Mouse (Mus musculus) liver, postnatal 0 days (tissue): ENCODE data around the gene Prdx2. TPM values are rescaled to one million over a fixed set of nuclear protein-coding genes. Genes with fewer than 3 reads are reported as not detected.

ENCODE experiments used
- ATAC-seq: fragments of 200-750 bp; cut with Nextera tagmentation; 2 replicates; pipeline ENCODE4 v1.8.0; 2017; ENCODE audit warnings: mild to moderate bottlenecking, moderate library complexity
- DNase-seq: peaks from one replicate; pipeline ENCODE4 v3.0.0-alpha.2; 2016
- H3K27ac ChIP-seq: fragments of 300-500 bp; sonication (generic); 2 replicates; pipeline ENCODE4 v1.5.1; 2014; ENCODE audit warnings: antibody characterized with exemption, moderate library complexity, mild to moderate bottlenecking, low read depth
- H3K27me3 ChIP-seq: fragments of 300-500 bp; sonication (generic); 2 replicates; pipeline ENCODE4 v1.6.1; 2014; ENCODE audit warnings: low read length, control low read depth, mixed read lengths; ENCODE audit not compliant: insufficient read depth
- H3K36me3 ChIP-seq: fragments of 300-500 bp; sonication (generic); replicated peaks from 2 replicates; pipeline ENCODE4 v1.6.1; 2014; ENCODE audit warnings: mild to moderate bottlenecking, control low read depth, low read length, moderate library complexity, mixed read lengths; ENCODE audit not compliant: insufficient read depth
- H3K4me1 ChIP-seq: fragments of 300-500 bp; sonication (generic); 2 replicates; pipeline ENCODE4 v1.6.1; 2014; ENCODE audit warnings: antibody characterized with exemption, mild to moderate bottlenecking, control low read depth; ENCODE audit not compliant: insufficient read depth
- H3K4me2 ChIP-seq: fragments of 300-500 bp; sonication (generic); 2 replicates; pipeline ENCODE4 v1.6.1; 2014; ENCODE audit warnings: low read depth, mild to moderate bottlenecking, low read length, moderate library complexity, mixed read lengths
- H3K4me3 ChIP-seq: fragments of 300-500 bp; sonication (generic); 2 replicates; pipeline ENCODE4 v1.5.1; 2014; ENCODE audit warnings: low read depth, low read length
- H3K9ac ChIP-seq: fragments of 300-500 bp; sonication (generic); replicated peaks from 2 replicates; pipeline ENCODE4 v1.6.1; 2014; ENCODE audit warnings: mild to moderate bottlenecking, moderate library complexity
- H3K9me3 ChIP-seq: fragments of 300-500 bp; sonication (generic); 2 replicates; pipeline ENCODE4 v1.6.1; 2016; ENCODE audit warnings: mild to moderate bottlenecking, control low read depth, low read length, mixed read lengths
- CTCF ChIP-seq: sonication (generic); IDR thresholded peaks from 2 replicates; pipeline ENCODE4 v1.5.1; 2016; ENCODE audit warnings: antibody characterized with exemption, low read depth
- EP300 ChIP-seq: IDR thresholded peaks from 2 replicates; pipeline ENCODE4 v1.6.1; 2016; ENCODE audit warnings: antibody characterized with exemption, low read depth, mild to moderate bottlenecking
- WGBS: fragments of 180-500 bp; shearing (Covaris S2); extraction: QIAGEN DNeasy Blood & Tissue Kit; methylation state at CpG from one replicate; pipeline ENCODE4 v1.1.7; 2014; ENCODE audit not compliant: insufficient replicate concordance; 5-methylcytosine and 5-hydroxymethylcytosine counted together
- polyA plus RNA-seq: library from polyadenylated mRNA; unstranded; fragments of >200 nt; fragmentation: Nextera tagmentation; extraction: Ambion mirVana; gene quantifications from 2 replicates; pipeline ENCODE4 v1.2.1, GENCODE M21; 2015

Prdx2 gene
- polyA plus RNA-seq, 1 experiment from 2014 or later: 831 TPM

- Histone ChIP-seq H3K27ac (no peak overlapping the region), H3K4me3 (no peak overlapping the region), H3K4me2 (no peak overlapping the region), H3K27me3 (peaks cover 46% of the 10 kb centered on the region), H3K36me3 (no peaks in the 10 kb centered on the region), H3K9me3 (no peaks in the 10 kb centered on the region), H3K9ac (no peak overlapping the region), H3K4me1 (peaks cover 4% of the 10 kb centered on the region; the same call in 1 of the 2 replicates)
- TF ChIP-seq CTCF (no peak), EP300 (no peak)
- no peak for ATAC-seq
- WGBS: 11% methylated on average over 28 of the region's 28 CpGs
- DNase-seq: no peak
These were observed 41.9 kb downstream of the Prdx2 start for GRCm38 (mm10) chr8:85011242-85011641.

GRCm38 (mm10) chr8:85013230-85013840 lies 43.9 kb downstream of the Prdx2 start:
- Histone ChIP-seq H3K9ac (no peak overlapping the region; the same call in 1 of the 2 replicates), H3K27me3 (peaks cover 41% of the 10 kb centered on the region), H3K9me3 (no peaks in the 10 kb centered on the region), H3K4me2 (peak overlapping the region; percentile 66), H3K27ac (no peak overlapping the region), H3K4me3 (peak overlapping the region; percentile 21; the same call in 1 of the 2 replicates), H3K4me1 (peaks cover 4% of the 10 kb centered on the region; the same call in 1 of the 2 replicates), H3K36me3 (peaks cover 6% of the 10 kb centered on the region; the same call in 1 of the 2 replicates)
- TF ChIP-seq EP300 (no peak), CTCF (peak; percentile 80)
- ATAC-seq (peak; percentile 70), DNase-seq (peak; percentile 81)
- WGBS: 4% methylated on average over 25 of the region's 26 CpGs

GRCm38 (mm10) chr8:85014431-85014830 lies 45.0 kb downstream of the Prdx2 start, which contains the start of gene Best2:
Best2 (minus strand) TSS chr8:85014531.
- Histone ChIP-seq H3K4me1 (peaks cover 4% of the 10 kb centered on the region; the same call in 1 of the 2 replicates), H3K9me3 (no peaks in the 10 kb centered on the region), H3K9ac (no peak within 1 kb of the TSS; the same call in 1 of the 2 replicates), H3K4me2 (peak within 1 kb of the TSS; percentile 66), H3K4me3 (peak within 1 kb of the TSS; percentile 21; the same call in 1 of the 2 replicates), H3K36me3 (peaks cover 13% of the 10 kb centered on the region; the same call in 1 of the 2 replicates), H3K27me3 (peaks cover 37% of the 10 kb centered on the region), H3K27ac (no peak within 1 kb of the TSS)
- no peak for ATAC-seq
- no peak for DNase-seq
- WGBS: 50% methylated on average over 2 of the region's 2 CpGs
- TF ChIP-seq CTCF (no peak), EP300 (no peak)

- no peak overlapping the region for H3K4me3 ChIP-seq
- H3K9me3 ChIP-seq: no peaks in the 10 kb centered on the region
- 70% methylated on average over 10 of the region's 10 CpGs for WGBS
- ATAC-seq (no peak), DNase-seq (no peak)
- no peak overlapping the region for H3K27ac ChIP-seq
- H3K4me1 ChIP-seq: peaks cover 4% of the 10 kb centered on the region; the same call in 1 of the 2 replicates
- peaks cover 21% of the 10 kb centered on the region; the same call in 1 of the 2 replicates for H3K36me3 ChIP-seq
- TF ChIP-seq CTCF (no peak), EP300 (no peak)
- no peak overlapping the region for H3K4me2 ChIP-seq
- H3K9ac ChIP-seq: no peak overlapping the region
- H3K27me3 ChIP-seq: peaks cover 22% of the 10 kb centered on the region
These were observed 47.3 kb downstream of the Prdx2 start for GRCm38 (mm10) chr8:85016724-85017123.

GRCm38 (mm10) chr8:85017209-85017608 lies 47.8 kb downstream of the Prdx2 start:
- H3K9ac ChIP-seq: no peak overlapping the region
- no peaks in the 10 kb centered on the region for H3K9me3 ChIP-seq
- H3K36me3 ChIP-seq: peaks cover 24% of the 10 kb centered on the region; the same call in 1 of the 2 replicates
- H3K4me1 ChIP-seq: peaks cover 4% of the 10 kb centered on the region; the same call in 1 of the 2 replicates
- no peak for TF ChIP-seq CTCF
- TF ChIP-seq EP300: no peak
- 69% methylated on average over 5 of the region's 5 CpGs for WGBS
- no peak overlapping the region for H3K27ac ChIP-seq
- DNase-seq (no peak), ATAC-seq (no peak)
- H3K27me3 ChIP-seq: peaks cover 19% of the 10 kb centered on the region
- H3K4me3 ChIP-seq: no peak overlapping the region
- H3K4me2 ChIP-seq: no peak overlapping the region

- Histone ChIP-seq H3K4me2 (no peak overlapping the region), H3K9me3 (no peaks in the 10 kb centered on the region), H3K9ac (no peak overlapping the region), H3K36me3 (peaks cover 33% of the 10 kb centered on the region), H3K27me3 (no peaks in the 10 kb centered on the region), H3K27ac (no peak overlapping the region), H3K4me1 (peaks cover 18% of the 10 kb centered on the region), H3K4me3 (no peak overlapping the region)
- no peak for DNase-seq
- no peak for ATAC-seq
- WGBS: 87% methylated on average over 3 of the region's 3 CpGs
- TF ChIP-seq CTCF (0 out of 2 replicates have a peak, but pooled peaks have one; percentile 15), EP300 (no peak)
These were observed 52.2 kb downstream of the Prdx2 start for GRCm38 (mm10) chr8:85021514-85022055.
